Mouse (Mus musculus): ENCODE measurements around the gene Syne3.

Syne3 gene

DNA sequence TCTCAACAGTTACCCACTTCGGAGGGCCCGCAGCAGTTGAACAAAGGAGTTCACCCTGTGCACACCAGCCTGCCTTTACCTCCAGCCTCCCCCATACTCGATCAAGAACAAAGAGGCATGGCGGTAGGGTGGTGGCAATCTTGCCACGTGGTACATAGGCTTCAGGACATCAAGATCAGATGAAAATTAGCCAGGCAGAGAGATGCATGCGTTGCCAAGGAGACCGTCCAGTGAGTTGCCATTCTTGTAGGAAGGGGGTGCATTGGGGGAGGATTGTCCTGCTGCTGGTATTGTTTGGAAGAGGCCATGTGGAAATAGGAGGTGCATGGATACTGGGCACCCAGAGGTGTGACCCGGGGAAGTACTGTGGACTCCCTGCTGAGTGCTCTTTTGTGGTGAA, 87.0 kb downstream of the Syne3 start:
- DNase-seq, result no peak

DNA sequence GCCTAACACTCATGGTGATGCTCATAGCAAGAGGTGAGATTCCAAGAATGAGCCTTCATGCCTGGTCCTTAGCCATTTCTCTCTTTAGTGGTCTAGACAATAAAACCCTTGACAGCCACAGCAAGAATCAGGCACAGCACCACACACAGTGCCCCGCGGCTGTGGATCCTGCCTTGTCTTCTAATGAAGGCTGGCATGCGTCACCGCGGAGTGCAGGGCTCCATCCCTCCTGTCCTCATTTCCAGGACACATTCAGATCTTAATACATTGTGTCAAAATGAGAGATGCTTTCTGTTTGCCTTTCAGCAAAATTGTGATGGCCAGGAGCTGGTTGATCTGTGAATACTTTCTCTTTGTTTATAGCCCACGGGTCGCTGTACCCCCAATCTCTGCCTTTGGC, 88.5 kb downstream of the Syne3 start:
- DNase-seq, result no peak

DNA sequence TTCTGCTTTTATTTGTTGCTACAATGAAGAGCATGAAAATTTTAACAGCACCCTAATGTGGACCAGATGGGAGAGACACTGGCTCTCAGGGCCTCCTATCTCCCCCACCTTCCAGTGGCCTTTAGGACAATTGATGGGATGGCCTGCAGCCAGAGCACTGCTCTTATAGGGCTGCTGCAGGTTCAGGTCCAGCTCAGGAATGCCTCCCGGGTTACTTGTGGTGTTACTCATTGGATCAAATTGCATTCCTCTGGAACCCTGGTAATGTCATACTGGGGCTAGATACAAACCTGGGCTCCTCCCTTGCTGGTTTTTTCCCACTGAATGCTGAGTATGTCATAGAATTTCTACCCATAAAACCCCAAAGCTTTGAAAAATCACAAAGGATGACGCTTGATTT, 90.4 kb downstream of the Syne3 start:
- no peak for DNase-seq

DNA sequence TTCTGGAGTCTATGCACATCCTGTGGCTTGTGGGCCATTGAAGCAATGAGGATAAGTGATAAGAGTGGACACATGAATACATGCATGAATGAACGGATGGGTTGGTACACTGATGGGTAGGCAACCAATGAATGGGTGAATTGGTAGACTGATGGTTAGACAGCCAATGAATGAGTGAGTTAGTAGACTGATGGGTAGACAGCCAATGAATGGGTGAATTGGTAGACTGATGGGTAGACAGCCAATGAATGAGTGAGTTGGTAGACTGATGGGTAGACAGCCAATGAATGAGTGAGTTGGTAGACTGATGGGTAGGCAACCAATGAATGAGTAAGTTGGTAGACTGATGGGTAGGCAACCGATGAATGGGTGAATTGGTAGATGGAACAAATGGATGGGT, 91.7 kb downstream of the Syne3 start:
- no peak for DNase-seq

DNA sequence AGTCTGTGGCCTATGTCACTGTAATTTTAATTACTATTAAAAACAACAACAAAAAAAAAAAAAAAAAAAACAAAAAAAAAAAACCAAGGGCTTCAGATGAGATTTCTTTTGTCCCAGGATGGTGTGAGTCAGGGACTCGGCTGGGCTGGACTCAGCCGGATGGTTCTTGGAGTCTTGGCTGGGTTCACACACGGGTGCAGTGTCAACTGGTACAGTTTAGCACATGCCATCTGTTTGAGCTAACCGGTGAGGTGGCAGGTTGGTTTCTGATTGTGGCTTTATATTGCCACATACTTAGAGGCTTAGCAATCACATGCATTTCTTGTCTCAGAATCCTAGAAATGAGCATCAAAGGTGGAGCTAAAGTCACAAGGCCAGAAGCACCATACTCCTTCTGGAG, 92.3 kb downstream of the Syne3 start:
- DNase-seq, result peak; percentile 62 to 70

DNA sequence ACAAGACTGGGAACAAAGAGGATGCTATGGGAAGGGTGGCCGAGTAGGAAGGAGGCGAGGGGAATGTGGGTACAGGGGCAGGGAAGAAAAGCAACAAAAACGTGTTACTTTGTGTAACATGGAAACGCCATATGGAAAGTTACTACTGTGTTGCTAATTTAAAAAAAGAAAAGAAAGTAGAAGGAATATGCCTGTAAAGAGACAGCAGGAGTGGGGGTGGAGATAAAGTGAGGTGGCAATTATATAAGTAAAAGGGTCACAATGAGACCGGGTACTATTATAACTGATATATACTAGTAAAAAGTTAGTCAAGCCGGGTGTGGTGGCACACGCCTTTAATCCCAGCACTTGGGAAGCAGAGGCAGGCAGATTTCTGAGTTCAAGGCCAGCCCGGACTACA, 92.8 kb downstream of the Syne3 start:
- DNase-seq, result no peak

DNA sequence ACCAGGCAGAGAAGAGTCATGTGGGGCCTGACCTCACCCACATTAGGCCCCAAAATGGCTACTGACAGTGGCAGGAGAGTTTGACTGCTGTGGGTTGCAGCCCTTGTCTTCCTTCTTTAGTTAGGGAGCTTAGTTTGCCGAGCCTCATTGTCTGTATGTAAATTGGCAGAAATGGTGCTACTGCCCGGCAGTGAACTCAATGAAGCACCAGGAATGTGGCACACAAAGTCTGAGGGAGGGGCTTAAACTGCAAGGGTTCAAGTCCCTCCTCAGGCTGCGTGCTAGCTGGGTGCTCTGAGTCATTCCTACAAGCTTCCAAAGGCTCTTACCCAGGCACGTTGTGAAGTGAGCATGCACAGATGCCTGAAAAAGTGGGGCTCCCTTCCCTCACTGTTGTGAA, 93.9 kb downstream of the Syne3 start:
- no peak for DNase-seq

DNA sequence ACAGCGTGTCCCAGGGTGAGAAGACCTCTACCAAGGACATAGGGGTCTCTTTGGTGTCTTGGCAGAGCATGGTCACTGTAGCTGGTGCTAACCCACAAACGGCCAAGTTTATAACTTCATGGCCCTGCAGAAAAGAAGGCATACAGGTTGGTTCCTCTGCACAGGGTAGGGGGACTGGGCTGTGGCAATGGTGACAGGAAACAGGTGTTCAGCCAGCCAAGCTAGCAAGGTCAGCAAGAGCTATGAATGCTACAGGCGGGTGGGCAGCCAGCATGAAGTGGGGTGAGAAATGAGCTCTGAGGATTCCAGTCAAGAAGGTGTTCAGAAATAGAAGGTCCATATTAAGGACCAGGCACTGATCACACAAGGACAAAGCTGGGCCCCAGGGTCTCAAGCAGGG, 96.6 kb downstream of the Syne3 start:
- DNase-seq, result no peak

DNA sequence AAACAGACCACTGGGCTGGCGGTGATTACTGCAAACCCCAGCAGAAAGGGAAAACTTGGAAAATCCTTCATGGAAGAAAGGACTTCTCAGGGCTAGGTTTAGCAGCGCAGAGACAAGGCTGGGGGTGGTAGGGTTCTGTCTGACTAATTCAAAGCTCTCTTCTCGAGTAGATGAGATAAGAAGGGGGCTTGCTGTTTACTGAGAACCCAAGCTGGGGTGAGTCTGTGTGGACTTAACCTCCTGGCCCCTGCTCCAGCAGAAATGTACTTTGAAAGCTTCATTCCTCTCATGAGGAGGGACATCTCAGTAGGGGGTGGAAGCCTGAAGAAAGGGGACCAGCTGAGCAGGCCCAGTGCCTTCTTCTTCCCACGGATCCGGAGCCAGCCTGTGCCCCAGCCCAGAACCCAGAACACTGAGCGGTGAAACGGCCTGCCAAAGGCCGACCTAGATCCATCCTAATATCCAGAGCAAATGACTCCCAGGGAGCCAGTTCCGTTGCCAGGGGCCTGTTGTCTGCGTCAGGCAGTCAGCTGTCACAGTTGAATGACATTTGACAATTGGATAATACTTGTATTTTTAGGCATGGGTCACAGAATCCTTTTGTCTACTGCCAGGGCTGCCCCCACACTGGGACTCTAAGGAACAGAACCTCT, 97.2 kb downstream of the Syne3 start:
- peak; percentile 56 to 62 for DNase-seq

DNA sequence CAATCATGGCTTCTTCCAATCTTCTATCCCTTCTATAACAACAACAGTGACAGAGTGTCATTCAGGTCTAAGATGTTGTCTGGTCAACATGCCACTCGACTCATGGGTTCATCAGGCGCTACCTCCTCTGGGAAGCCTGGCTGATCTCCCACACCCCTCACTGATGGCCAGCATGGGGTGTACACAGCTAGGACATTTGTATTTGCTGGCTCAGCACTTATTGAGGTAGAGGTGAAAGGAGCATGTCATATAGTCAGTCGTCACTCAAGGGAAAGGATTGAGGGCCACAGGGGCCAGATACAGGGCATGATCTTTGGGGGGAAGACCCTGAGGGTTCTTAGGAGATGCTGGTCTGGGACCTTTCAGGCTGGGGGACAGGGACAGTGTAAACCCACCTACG, 99.9 kb downstream of the Syne3 start:
- DNase-seq, result no peak

DNA sequence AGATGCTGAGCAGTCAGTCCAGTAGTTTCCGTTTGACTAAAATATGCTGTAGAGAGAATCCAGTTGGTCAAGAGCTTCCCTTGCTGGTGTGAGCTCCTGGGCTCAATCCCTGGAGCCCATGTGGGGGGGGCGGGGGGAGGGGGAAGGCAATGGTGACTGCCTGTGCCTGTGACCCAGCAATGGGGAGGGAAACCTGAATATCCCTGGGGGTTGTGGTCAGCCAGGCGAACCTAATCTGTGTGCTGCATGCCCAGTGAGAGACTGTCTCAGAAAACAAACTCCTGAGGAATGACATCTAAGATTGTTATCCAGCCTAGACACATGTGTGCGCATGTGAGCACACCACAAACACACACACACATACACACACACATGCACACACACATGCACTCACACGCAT, 100.6 kb downstream of the Syne3 start:
- DNase-seq, result no peak

DNA sequence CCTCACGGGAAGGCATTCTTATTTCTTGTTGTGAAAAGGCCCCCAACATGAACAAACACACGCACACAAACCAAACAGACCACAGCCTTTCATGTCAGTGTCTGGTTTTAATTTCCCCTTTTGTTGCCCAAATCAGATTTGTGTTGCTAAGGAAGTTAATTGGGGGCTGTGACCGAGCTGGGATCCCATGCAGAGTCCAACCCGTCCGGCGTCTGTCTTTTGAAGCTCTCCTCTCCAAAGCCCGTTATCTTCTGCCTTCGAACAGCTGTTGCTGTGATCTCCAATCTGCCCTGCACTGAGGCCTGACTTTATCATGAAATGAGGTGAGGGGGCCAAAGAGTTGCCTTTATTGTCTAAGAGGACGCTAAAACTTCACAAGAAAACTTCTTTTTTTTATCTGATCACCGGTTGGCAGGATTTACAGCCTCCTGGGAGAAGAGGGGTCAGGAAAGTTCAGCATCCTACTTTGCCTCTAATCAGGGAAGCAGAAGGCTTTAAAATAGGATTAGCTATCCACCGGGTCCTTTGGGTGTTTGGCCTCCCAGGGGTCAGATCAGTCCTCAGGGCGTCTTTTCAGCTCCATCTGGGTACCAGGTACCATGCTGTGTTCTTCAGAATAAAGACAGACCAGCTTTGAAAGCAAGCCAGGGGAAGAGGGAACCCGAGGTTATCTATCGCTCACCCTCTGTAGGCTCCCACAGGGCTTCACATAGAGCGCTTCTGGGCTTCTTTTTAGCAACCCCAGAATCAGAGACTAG, 101.4 kb downstream of the Syne3 start:
- DNase-seq, result no peak

DNA sequence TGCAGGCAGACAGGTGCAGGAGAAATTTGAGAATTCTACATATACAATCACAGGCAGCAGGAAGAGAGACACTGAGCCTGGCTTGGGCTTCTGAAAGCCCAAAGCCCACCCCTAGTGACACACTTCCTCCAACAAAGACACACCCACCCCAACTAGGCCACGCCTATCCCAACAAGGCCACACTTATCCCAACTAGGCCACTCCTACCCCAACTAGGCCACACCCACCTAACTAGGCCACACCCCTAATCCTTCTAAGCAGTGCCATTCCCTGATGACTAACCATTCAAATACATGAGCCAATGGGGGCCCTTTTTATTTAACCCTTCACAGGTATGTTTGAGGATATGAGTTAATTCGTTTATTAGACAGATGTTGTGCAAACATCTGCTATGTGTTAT, 102.5 kb downstream of the Syne3 start:
- no peak for DNase-seq

DNA sequence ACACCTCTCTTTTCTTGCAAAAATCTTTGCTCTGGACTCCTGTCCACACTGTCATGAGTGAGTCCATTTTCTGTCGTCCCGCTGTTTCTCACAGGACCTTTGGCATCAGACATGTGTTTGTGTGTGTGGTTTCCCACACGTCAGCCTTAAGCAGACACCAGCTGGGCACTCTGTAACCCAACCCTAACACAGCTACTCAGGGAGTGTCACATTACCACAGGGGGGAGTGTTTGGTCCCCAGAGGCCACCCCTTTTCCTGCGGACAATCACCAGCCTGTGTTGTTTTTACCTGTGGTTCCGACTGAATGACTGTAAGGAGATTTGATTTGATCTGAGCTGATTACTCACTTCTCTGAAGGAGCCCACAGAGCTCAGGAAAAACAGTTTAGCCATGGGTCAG, 105.5 kb downstream of the Syne3 start:
- no peak for DNase-seq

DNA sequence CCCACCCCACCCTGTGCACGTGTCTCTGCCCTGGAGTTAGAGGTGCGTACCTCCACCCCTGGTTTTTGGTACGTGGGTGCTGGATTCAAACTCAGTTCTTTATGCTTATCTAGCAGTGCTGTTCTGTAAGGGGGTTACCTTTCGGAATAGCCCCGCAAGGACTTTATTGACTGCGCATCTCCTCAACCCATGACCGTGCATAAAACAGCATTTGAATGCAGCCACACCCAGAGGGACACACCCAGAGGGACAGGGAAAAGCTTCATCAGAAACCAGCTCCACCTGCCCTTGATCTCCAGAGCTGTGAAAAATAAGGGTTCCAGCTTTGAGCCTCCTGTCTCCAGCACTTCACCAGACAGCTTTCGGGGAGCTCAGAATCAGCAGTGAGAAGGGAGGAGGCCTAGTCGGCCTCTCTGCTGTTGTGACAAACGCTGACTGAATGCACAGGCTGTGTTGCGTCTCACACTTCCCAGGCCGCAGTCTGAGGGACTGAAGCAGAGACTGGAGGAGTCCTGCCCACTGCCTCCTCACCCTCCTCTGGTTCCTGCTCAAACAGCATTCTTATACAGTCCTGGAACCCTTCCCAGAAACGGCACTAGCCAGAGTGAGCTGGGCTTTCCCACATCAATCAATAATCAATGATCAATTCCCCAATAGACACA, 107.1 kb downstream of the Syne3 start:
- DNase-seq, result no peak

DNA sequence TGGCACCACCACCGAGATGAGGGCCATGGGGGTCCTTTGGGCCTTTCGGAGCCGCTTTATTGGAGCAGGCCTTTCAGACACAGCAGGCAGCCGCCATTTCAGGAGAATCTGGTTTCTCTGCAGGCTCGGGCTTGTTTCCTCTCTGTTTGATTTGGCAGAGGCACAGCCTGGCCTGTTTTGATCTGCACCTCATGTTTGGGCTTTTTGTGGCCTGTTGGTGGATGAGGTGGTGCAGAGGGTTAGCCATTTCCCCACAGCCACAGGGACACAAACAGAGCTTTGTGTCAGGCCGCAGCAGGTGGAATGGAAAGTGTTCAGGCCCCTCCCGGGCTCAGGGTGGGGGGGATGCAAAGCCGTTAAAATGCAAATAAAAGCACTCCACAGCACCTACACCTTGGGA, 108.3 kb downstream of the Syne3 start:
- peak; percentile 53 to 70 for DNase-seq

DNA sequence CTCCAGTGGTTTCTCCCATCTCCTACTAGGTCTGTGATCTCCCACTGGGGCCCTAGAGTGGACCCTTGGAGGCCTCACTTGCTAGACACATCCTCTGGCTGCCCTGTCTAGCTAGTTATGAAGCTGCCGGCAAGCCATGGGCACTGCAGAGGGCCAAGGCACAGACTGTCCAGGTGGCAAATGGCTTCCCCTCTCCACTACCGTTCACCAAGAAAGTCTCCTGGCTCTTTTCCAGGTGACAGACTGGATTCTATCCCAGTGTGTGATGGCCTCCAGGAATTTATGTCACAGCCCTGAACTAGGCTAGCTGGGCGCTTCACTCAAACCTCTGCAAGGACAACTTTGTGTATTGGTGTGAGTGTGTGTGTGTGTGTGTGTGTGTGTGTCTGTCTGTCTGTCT, 109.8 kb downstream of the Syne3 start:
- peak; percentile 74 to 88 for DNase-seq

DNA sequence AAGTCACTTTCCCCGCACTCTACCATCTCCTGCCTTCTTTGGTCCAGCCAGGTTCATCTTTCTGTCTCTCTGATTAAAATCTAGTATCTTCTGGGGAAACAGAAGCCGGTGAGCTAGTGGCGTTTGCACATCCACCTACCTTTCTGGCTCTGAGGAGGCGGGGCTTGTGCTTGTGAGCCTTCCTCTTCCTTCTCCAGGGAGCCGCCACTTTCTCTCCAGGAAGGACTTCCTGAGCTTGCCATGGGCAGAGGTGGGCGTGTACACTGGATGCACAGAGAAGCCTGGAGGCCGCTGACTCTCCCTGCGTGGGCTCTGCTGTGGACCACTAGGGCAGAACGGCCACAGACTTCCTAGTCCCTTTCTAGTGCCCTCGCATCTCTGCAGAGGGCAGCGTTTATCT, 110.4 kb downstream of the Syne3 start:
- DNase-seq, result no peak

DNA sequence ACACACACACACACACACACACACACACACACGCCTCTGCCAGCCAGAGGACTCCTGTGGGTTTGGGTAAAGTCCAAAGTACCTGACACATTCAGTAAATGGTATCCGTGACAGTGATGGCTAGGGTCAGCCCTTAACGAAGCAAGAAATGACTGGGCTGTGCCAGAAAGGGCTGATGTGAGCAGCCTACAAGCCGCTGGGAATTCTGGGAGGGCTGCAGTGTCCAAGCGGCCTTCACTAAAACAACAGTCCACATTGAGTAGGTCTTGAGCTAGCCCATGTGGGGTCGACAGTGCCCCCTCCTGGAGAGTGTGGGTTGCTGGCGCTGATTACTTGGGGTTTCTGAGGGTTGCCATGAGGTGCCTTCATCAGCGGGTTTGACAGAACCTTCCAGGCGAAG, 110.9 kb downstream of the Syne3 start:
- DNase-seq, result peak in 1 of 2 experiments; percentile 40

DNA sequence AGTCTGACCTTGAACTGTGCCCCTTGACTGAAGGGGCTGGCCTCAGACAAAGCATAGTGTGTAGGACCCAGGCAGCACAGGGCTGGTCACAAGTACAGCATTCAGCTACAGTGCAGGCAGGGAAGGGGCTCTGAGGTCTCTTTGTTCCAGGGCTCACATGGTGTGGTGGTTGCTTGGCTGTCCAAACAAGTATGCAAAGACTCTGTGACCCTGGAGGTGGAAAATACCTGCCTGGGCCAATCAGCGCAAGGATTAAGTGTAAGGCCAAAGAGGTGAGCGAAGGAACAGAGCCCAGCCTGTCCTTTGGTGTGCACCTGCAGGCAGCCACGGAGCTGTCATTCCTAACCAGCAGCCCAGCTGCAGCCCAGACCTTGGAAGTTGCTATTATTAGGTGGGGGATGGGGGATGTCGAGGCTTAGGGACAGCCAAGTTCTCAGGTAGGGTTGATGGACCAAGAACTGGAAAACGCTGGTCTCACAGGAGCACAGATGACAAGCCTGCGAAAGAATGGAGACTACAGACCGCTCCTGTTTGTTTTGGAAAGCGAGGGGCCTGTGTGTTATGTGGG, 112.5 kb downstream of the Syne3 start:
- no peak for DNase-seq

DNA sequence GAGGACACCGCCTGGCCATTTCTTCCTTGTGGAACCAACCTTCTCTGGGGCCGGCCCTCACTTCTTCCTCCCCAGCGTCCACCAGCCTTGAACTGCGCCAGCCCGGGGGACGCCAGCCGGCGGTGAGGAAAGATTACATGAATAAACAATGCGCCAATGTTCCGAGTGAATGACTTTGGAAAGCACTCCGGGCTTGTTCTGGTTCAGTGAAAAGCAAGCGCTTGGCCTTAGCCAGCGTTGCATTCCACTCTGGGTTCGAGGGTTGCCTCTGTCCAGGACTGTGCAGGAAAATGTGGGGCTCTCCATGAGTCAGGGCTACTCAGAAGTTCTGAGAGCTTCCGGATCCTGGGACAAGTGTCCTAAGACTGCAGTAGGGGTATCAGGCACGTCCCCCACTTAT, 113.0 kb downstream of the Syne3 start:
- DNase-seq, result peak; percentile 33 to 36

DNA sequence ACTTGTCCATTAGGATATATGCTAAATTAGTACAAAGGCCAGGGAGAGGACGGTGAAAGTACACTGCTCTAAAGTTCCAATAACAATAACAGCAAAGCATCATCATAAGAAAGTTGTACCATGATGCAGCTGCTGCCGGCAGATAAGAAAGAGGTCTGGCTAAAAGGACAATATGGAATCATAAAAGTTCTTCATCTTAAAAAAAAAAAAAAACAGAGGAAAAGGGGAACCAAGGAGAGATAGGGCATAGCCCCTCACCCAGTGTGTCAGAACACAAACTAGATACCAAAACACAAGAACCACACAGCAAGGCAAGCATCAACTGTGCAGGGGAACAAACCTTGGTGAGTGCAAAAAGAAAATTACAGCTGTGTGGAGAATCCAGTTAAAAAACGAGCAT, 117.4 kb downstream of the Syne3 start:
- DNase-seq, result no peak

DNA sequence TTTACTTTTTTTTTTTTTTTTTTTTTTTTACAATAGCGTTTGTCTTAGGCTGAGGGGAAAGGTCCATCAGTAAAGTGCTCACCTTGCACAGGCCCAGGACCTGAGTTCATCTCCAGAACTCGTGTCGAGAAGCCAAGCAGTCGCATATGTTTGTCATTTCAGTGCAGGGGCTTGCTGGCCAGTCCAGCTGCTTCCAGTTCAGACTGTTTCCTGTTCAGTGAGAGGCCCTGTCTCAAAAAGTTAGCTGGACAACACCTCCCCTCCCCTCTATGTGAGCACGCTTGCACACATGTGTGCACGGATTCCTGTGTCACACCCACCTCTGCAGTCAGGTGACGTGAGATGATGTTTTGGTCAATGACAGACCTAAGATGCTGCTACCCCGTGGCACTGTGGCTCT, 119.5 kb downstream of the Syne3 start:
- DNase-seq, result no peak

DNA sequence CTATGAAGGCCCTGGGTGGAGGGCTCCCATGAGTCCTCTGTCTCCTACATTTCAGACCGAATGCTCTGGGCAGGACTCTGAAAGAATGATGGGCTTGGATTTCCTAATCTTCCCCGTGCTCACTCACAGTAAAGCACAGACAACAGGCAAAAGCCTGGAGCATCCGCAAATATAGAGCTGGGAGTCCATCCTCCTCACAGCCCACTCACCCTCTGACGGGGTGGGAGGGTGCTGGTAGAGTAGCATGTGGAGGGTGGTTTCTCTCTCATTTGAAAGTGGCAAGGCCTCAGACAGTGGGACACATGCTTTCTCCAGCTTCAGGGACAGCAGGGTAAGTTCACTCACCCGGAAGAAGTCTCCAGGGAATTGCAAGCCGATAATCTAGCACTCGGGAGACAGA, 123.5 kb downstream of the Syne3 start:
- DNase-seq, result no peak
